Mouse (Mus musculus) brain, embryonic 14.5 days (tissue): Measurements from ENCODE around the gene F2.
A peak's percentile ranks its signal among the peaks of the same experiment; 100 is the strongest.

Experiments used
- CTCF ChIP-seq: fragments of 200-500 bp; IDR thresholded peaks from 2 replicates; pipeline ENCODE4 v1.5.1; 2012; ENCODE audit warnings: inconsistent platforms, mild to moderate bottlenecking, moderate library complexity, borderline replicate concordance; ENCODE audit not compliant: insufficient read depth, insufficient read length; ENCODE audit errors: extremely low read depth
- POLR2A ChIP-seq: fragments of 200-500 bp; IDR thresholded peaks from 2 replicates; pipeline ENCODE4 v1.6.1; 2012; ENCODE audit warnings: mild to moderate bottlenecking, inconsistent platforms, borderline replicate concordance; ENCODE audit not compliant: poor library complexity, insufficient read depth, insufficient read length, severe bottlenecking; ENCODE audit errors: extremely low read depth

GRCm38 (mm10) chr2:91646733-91647132 is 10.5 kb upstream of the F2 start:
- TF ChIP-seq CTCF = peak; percentile 64; the same call in 1 of the 2 replicates
- no peak for TF ChIP-seq POLR2A
